Mouse (Mus musculus) embryo, embryonic 11 days (tissue): ENCODE data around the gene Fbf1.
"Not testable (repeated sequence)": the region's sequence is repeated elsewhere in the genome, so short reads cannot be mapped to it uniquely, and the experiment has no call there.

ENCODE experiments used
- DNase-seq: peaks from one replicate; pipeline ENCODE4 v3.0.0-alpha.2; 2015

Gene Fbf1

GRCm38 (mm10) chr11:116132366-116133333 lies 35.3 kb downstream of the Fbf1 start:
- DNase-seq, result no peak

GRCm38 (mm10) chr11:116131349-116132170 lies 36.4 kb downstream of the Fbf1 start:
- DNase-seq, result no peak

- peak; percentile 95 for DNase-seq
These were observed 37.3 kb downstream of the Fbf1 start, which contains the start of gene Trim65 for GRCm38 (mm10) chr11:116130488-116131205. TSS of gene Trim65 (minus strand) at chr11:116131128.

GRCm38 (mm10) chr11:116129993-116130487 lies 37.9 kb downstream of the Fbf1 start:
- DNase-seq, result no peak

GRCm38 (mm10) chr11:116129091-116129790 lies 38.7 kb downstream of the Fbf1 start:
- DNase-seq, result no peak

GRCm38 (mm10) chr11:116127986-116128385 lies 40.0 kb downstream of the Fbf1 start:
- no peak for DNase-seq

GRCm38 (mm10) chr11:116127156-116127980 lies 40.6 kb downstream of the Fbf1 start, which contains the start of gene Trim47:
TSS of gene Trim47 (minus strand) at chr11:116127210.
- peak; percentile 83 for DNase-seq

- DNase-seq, result no peak
These were observed 41.7 kb downstream of the Fbf1 start for GRCm38 (mm10) chr11:116126261-116126660.

GRCm38 (mm10) chr11:116121731-116122245 lies 46.2 kb downstream of the Fbf1 start:
- not testable (repeated sequence) for DNase-seq

- no peak for DNase-seq
These were observed 50.1 kb downstream of the Fbf1 start for GRCm38 (mm10) chr11:116117819-116118218.

- DNase-seq, result no peak
These were observed 50.7 kb downstream of the Fbf1 start for GRCm38 (mm10) chr11:116117241-116117640.

GRCm38 (mm10) chr11:116111611-116112203 lies 56.3 kb downstream of the Fbf1 start:
- no peak for DNase-seq

GRCm38 (mm10) chr11:116111067-116111466 lies 56.9 kb downstream of the Fbf1 start:
- DNase-seq, result no peak

- DNase-seq, result no peak
These were observed 57.4 kb downstream of the Fbf1 start for GRCm38 (mm10) chr11:116110540-116110939.

- no peak for DNase-seq
These were observed 57.8 kb downstream of the Fbf1 start for GRCm38 (mm10) chr11:116110131-116110530.

- no peak for DNase-seq
These were observed 58.4 kb downstream of the Fbf1 start for GRCm38 (mm10) chr11:116109441-116110081.

- DNase-seq, result no peak
These were observed 59.4 kb downstream of the Fbf1 start for GRCm38 (mm10) chr11:116108464-116109137.

GRCm38 (mm10) chr11:116107777-116108285 lies 60.1 kb downstream of the Fbf1 start:
- DNase-seq, result no peak
